Comparison of ENCODE assay signal across 16 mouse cellular contexts in genomic region chrX:147429753-147430152, GRCm38 (mm10). TPM values are rescaled to one million over a fixed set of nuclear protein-coding genes. Genes with fewer than 3 reads are reported as not detected.
DNase-seq lines count a peak whose midpoint lies in the region; ATAC-seq and TF ChIP-seq lines count a peak whose summit lies in the region.
"Had no signal": no experiment of that assay in that cellular context is flagged by ENCODE, and none has a peak within 500 bp of the region (broad histone marks: within the 10 kb centered on the region; RNA-seq: fewer than 3 reads in every experiment).

No protein-coding gene starts in this region.

- H3K27ac ChIP-seq in lung, embryonic 14.5 days (ENCODE audit: low read depth): no peak overlapping the region
- H3K27ac ChIP-seq in hindbrain, embryonic 11.5 days (ENCODE audit: low read depth, low read length): no peak overlapping the region
- H3K27ac ChIP-seq: heart, adult 2 months had no signal

- no peak overlapping the region for H3K9ac ChIP-seq in lung, embryonic 14.5 days
- no peak overlapping the region for H3K9ac ChIP-seq in hindbrain, embryonic 11.5 days (ENCODE audit: low read depth, low read length)

- no peak for TF ChIP-seq CTCF in Patski (IDR thresholded peaks at IDR 0.05)
- TF ChIP-seq CTCF in lung, embryonic 14.5 days (IDR thresholded peaks at IDR 0.05; ENCODE audit: low read depth): no peak

- peaks cover 8% of the 10 kb centered on the region for H3K27me3 ChIP-seq in Patski
- H3K27me3 ChIP-seq in lung, embryonic 14.5 days (ENCODE audit: insufficient read depth, low read length): no peaks in the 10 kb centered on the region
- no peaks in the 10 kb centered on the region for H3K27me3 ChIP-seq in hindbrain, embryonic 11.5 days (ENCODE audit: control insufficient read depth, insufficient read depth, low read length)

- CTCF ChIA-PET in Patski (lab: Charles Lee): no interaction called here

- peak; percentile 47 for ATAC-seq in Patski
- ATAC-seq in lung, embryonic 14.5 days (ENCODE audit: insufficient read depth): peak; percentile 95
- ATAC-seq in hindbrain, embryonic 11.5 days (ENCODE audit: low FRiP score): no peak

- 31% methylated on average over 1 of the region's 1 CpGs for WGBS in lung, embryonic 14.5 days
- WGBS in hindbrain, embryonic 11.5 days: 64% methylated on average over 1 of the region's 1 CpGs

- H3K4me2 ChIP-seq in lung, embryonic 14.5 days: no peak overlapping the region
- no peak overlapping the region for H3K4me2 ChIP-seq in hindbrain, embryonic 11.5 days (replicated peaks; ENCODE audit: low read depth, low read length)

- H3K4me3 ChIP-seq in lung, embryonic 14.5 days (ENCODE audit: low read depth, low read length): no peak overlapping the region
- no peak overlapping the region for H3K4me3 ChIP-seq in hindbrain, embryonic 11.5 days (ENCODE audit: low read depth, low read length)
- H3K4me3 ChIP-seq: heart, adult 2 months had no signal

- POLR2A ChIA-PET in Patski (lab: Charles Lee): no interaction called here

- peak; percentile 7 for DNase-seq in adrenal gland, adult 2 months
- no peak for DNase-seq in adrenal gland, adult 18-20 months (ENCODE audit: low spot score in 2 of 2)
- DNase-seq in kidney, adult 9 months: peak; percentile 19
- DNase-seq in kidney, adult 18-20 months: no peak
- DNase-seq in Patski (ENCODE audit: low read depth, low spot score): no peak
- peak; percentile 89 for DNase-seq in lung, embryonic 14.5 days
- no peak for DNase-seq in frontal cortex, adult 2 months (ENCODE audit: extremely low spot score in 1 of 2, low spot score in 1 of 2)
- DNase-seq in hindbrain, embryonic 11.5 days (ENCODE audit: low spot score): no peak
- DNase-seq: cerebellum, postnatal 36 days; left cerebral cortex, postnatal 4 days; thymus, postnatal 4 days had no signal

- in situ Hi-C loops in Patski (cut with MboI; ENCODE audit: low pct_unique_long_range_greater_than_20kb): no loop called here

- no peaks in the 10 kb centered on the region for H3K4me1 ChIP-seq in lung, embryonic 14.5 days (ENCODE audit: insufficient read depth)
- no peaks in the 10 kb centered on the region for H3K4me1 ChIP-seq in hindbrain, embryonic 11.5 days (replicated peaks; ENCODE audit: control insufficient read depth, insufficient read depth, low read length)

- no peaks in the 10 kb centered on the region for H3K9me3 ChIP-seq in lung, embryonic 14.5 days (ENCODE audit: low read depth, low read length)
- no peaks in the 10 kb centered on the region for H3K9me3 ChIP-seq in hindbrain, embryonic 11.5 days (ENCODE audit: control insufficient read depth, low read length)

- no peaks in the 10 kb centered on the region for H3K36me3 ChIP-seq in lung, embryonic 14.5 days (ENCODE audit: insufficient read depth)
- no peaks in the 10 kb centered on the region for H3K36me3 ChIP-seq in hindbrain, embryonic 11.5 days (ENCODE audit: control insufficient read depth, insufficient read depth, low read length)

RNA-seq across cellular contexts. Expression of gene Il13ra2, which starts 0.8 kb away (rescaled TPM):
- total RNA-seq in adrenal gland, adult 2 months (2021): not detected
- polyA plus RNA-seq in adrenal gland, adult 2 months (2012; rRNA removed): not detected in 2 replicates
- not detected for total RNA-seq in adrenal gland, adult 18-20 months (2021)
- polyA plus RNA-seq in Patski (2021): 0.73 TPM
- polyA plus RNA-seq in lung, embryonic 14.5 days (2014; fragmentation: Nextera tagmentation; extraction: Ambion mirVana): not detected in 2 replicates
- 1.3 and 1.9 TPM in 2 replicates for polyA plus RNA-seq in frontal cortex, adult 2 months (2012; rRNA removed)
- 0.25 TPM in 1 of 2 replicates, not detected in the other for polyA plus RNA-seq in hindbrain, embryonic 11.5 days (2014; fragmentation: Nextera tagmentation; extraction: Ambion mirVana)
- total RNA-seq: heart, adult 2 months; megakaryocyte-erythroid progenitor cell, adult 5-6 weeks had no signal
- polyA plus RNA-seq: heart, adult 2 months; large intestine, adult 2 months; neural tube, embryonic 14.5 days had no signal

RNA-seq across cellular contexts. Expression of gene Vmn1r239-ps, which starts 23.8 kb away (rescaled TPM):
- not detected for total RNA-seq in adrenal gland, adult 2 months (2021)
- not detected in 2 replicates for polyA plus RNA-seq in adrenal gland, adult 2 months (2012; rRNA removed)
- total RNA-seq in adrenal gland, adult 18-20 months (2021): not detected
- polyA plus RNA-seq in Patski (2021): not detected
- polyA plus RNA-seq in lung, embryonic 14.5 days (2014; fragmentation: Nextera tagmentation; extraction: Ambion mirVana): not detected in 2 replicates
- not detected in 2 replicates for polyA plus RNA-seq in frontal cortex, adult 2 months (2012; rRNA removed)
- not detected in 2 replicates for polyA plus RNA-seq in hindbrain, embryonic 11.5 days (2014; fragmentation: Nextera tagmentation; extraction: Ambion mirVana)
- total RNA-seq: heart, adult 2 months; left cerebral cortex, postnatal 4 days; megakaryocyte-erythroid progenitor cell, adult 5-6 weeks had no signal
- polyA plus RNA-seq: heart, adult 2 months; large intestine, adult 2 months; neural tube, embryonic 14.5 days; spleen, adult 2 months had no signal

Comparison
In these comparisons a context has a peak if more than half of its experiments do, and no peak if none do; other contexts are left out.
1. DNase-seq: peak in adrenal gland, adult 2 months (single experiment), kidney, adult 9 months (single experiment) and lung, embryonic 14.5 days (single experiment); none in adrenal gland, adult 18-20 months (0 of 2), kidney, adult 18-20 months (single experiment), Patski (single experiment), frontal cortex, adult 2 months (0 of 2) and hindbrain, embryonic 11.5 days (single experiment).